Mouse (Mus musculus): Measurements from ENCODE around the gene Fam32a. TPM values are rescaled to one million over a fixed set of nuclear protein-coding genes. Genes with fewer than 3 reads are reported as not detected.

Fam32a gene
- total and polyA plus RNA-seq, 3 experiments = 20.7 to 49.4 (median 34.8) TPM

- Histone ChIP-seq H3K4me3 (ENCODE audit: low read depth, low read length) (no peak overlapping the region), H3K27me3 (ENCODE audit: insufficient read depth, low read length) (peaks cover 19% of the 10 kb centered on the region), H3K36me3 (replicated peaks) (no peaks in the 10 kb centered on the region), H3K9me3 (replicated peaks) (peaks cover 4% of the 10 kb centered on the region), H3K4me1 (ENCODE audit: insufficient read depth, low read depth, low read length) (peaks cover 53% of the 10 kb centered on the region)
- ATAC-seq (ENCODE audit: extremely low read depth, insufficient number of reproducible peaks, low FRiP score, poor library complexity, severe bottlenecking) = no peak
- TF ChIP-seq TAL1 (conservative IDR thresholded peaks at IDR 0.05; ENCODE audit: low read depth, low read length) = no peak
- TF ChIP-seq POLR2AphosphoS5 (IDR thresholded peaks at IDR 0.05; ENCODE audit: insufficient replicate concordance, low read depth, low read length) = no peak
- no peak for TF ChIP-seq CTCF (IDR thresholded peaks at IDR 0.05; ENCODE audit: low read depth, low read length)
- TF ChIP-seq GATA1 (IDR thresholded peaks at IDR 0.05; ENCODE audit: borderline replicate concordance, low read length) = no peak
- TF ChIP-seq GATA2 (IDR thresholded peaks at IDR 0.05; ENCODE audit: borderline replicate concordance, low read depth, low read length) = no peak
- no peak for DNase-seq (ENCODE audit: low spot score)
Observed at GRCm38 (mm10) chr8:72267106-72267505, 47.6 kb downstream of the Fam32a start.

GRCm38 (mm10) chr8:72268356-72268755, 48.8 kb downstream of the Fam32a start:
- ATAC-seq (ENCODE audit: extremely low read depth, insufficient number of reproducible peaks, low FRiP score, poor library complexity, severe bottlenecking) (peak; percentile 93), DNase-seq (ENCODE audit: low spot score) (peak; percentile 85)
- H3K27me3 ChIP-seq (ENCODE audit: insufficient read depth, low read length) = peaks cover 13% of the 10 kb centered on the region
- H3K4me3 ChIP-seq (ENCODE audit: low read depth, low read length) = peak overlapping the region; percentile 60; the same call in 1 of the 2 replicates
- peaks cover 64% of the 10 kb centered on the region for H3K4me1 ChIP-seq (ENCODE audit: insufficient read depth, low read depth, low read length)
- H3K9me3 ChIP-seq (replicated peaks) = peaks cover 4% of the 10 kb centered on the region
- TF ChIP-seq POLR2AphosphoS5 (IDR thresholded peaks at IDR 0.05; ENCODE audit: insufficient replicate concordance, low read depth, low read length) = no peak
- TF ChIP-seq GATA1 (IDR thresholded peaks at IDR 0.05; ENCODE audit: borderline replicate concordance, low read length) = no peak
- no peak for TF ChIP-seq GATA2 (IDR thresholded peaks at IDR 0.05; ENCODE audit: borderline replicate concordance, low read depth, low read length)
- TF ChIP-seq TAL1 (conservative IDR thresholded peaks at IDR 0.05; ENCODE audit: low read depth, low read length) = peak; percentile 96
- TF ChIP-seq CTCF (IDR thresholded peaks at IDR 0.05; ENCODE audit: low read depth, low read length) = no peak
- no peaks in the 10 kb centered on the region for H3K36me3 ChIP-seq (replicated peaks)

- H3K9me3 ChIP-seq (replicated peaks) = peaks cover 4% of the 10 kb centered on the region
- ATAC-seq (ENCODE audit: extremely low read depth, insufficient number of reproducible peaks, low FRiP score, poor library complexity, severe bottlenecking) = no peak
- no peaks in the 10 kb centered on the region for H3K36me3 ChIP-seq (replicated peaks)
- H3K4me1 ChIP-seq (ENCODE audit: insufficient read depth, low read depth, low read length) = peaks cover 75% of the 10 kb centered on the region
- TF ChIP-seq GATA1 (IDR thresholded peaks at IDR 0.05; ENCODE audit: borderline replicate concordance, low read length) (no peak), CTCF (IDR thresholded peaks at IDR 0.05; ENCODE audit: low read depth, low read length) (no peak), POLR2AphosphoS5 (IDR thresholded peaks at IDR 0.05; ENCODE audit: insufficient replicate concordance, low read depth, low read length) (no peak)
- H3K4me3 ChIP-seq (ENCODE audit: low read depth, low read length) = peak overlapping the region; percentile 49; the same call in 1 of the 2 replicates
- no peak for DNase-seq (ENCODE audit: low spot score)
- H3K27me3 ChIP-seq (ENCODE audit: insufficient read depth, low read length) = peaks cover 4% of the 10 kb centered on the region; the same call in 1 of the 2 replicates
Observed at GRCm38 (mm10) chr8:72270606-72271005, 51.1 kb downstream of the Fam32a start.

- Histone ChIP-seq H3K27me3 (ENCODE audit: insufficient read depth, low read length) (peaks cover 4% of the 10 kb centered on the region; the same call in 1 of the 2 replicates), H3K9me3 (replicated peaks) (peaks cover 4% of the 10 kb centered on the region), H3K4me1 (ENCODE audit: insufficient read depth, low read depth, low read length) (peaks cover 77% of the 10 kb centered on the region), H3K4me3 (ENCODE audit: low read depth, low read length) (peak overlapping the region; percentile 49; the same call in 1 of the 2 replicates), H3K36me3 (replicated peaks) (no peaks in the 10 kb centered on the region)
- no peak for DNase-seq (ENCODE audit: low spot score)
- TF ChIP-seq CTCF (IDR thresholded peaks at IDR 0.05; ENCODE audit: low read depth, low read length) (no peak), POLR2AphosphoS5 (IDR thresholded peaks at IDR 0.05; ENCODE audit: insufficient replicate concordance, low read depth, low read length) (no peak), TAL1 (conservative IDR thresholded peaks at IDR 0.05; ENCODE audit: low read depth, low read length) (no peak), GATA2 (IDR thresholded peaks at IDR 0.05; ENCODE audit: borderline replicate concordance, low read depth, low read length) (no peak), GATA1 (IDR thresholded peaks at IDR 0.05; ENCODE audit: borderline replicate concordance, low read length) (no peak)
- no peak for ATAC-seq (ENCODE audit: extremely low read depth, insufficient number of reproducible peaks, low FRiP score, poor library complexity, severe bottlenecking)
Observed at GRCm38 (mm10) chr8:72271051-72271660, 51.6 kb downstream of the Fam32a start.

GRCm38 (mm10) chr8:72271691-72272090, 52.2 kb downstream of the Fam32a start:
- Histone ChIP-seq H3K27me3 (ENCODE audit: insufficient read depth, low read length) (peaks cover 4% of the 10 kb centered on the region; the same call in 1 of the 2 replicates), H3K9me3 (replicated peaks) (peaks cover 4% of the 10 kb centered on the region), H3K4me3 (ENCODE audit: low read depth, low read length) (no peak overlapping the region), H3K4me1 (ENCODE audit: insufficient read depth, low read depth, low read length) (peaks cover 82% of the 10 kb centered on the region), H3K36me3 (replicated peaks) (no peaks in the 10 kb centered on the region)
- TF ChIP-seq POLR2AphosphoS5 (IDR thresholded peaks at IDR 0.05; ENCODE audit: insufficient replicate concordance, low read depth, low read length) = no peak
- no peak for TF ChIP-seq GATA2 (IDR thresholded peaks at IDR 0.05; ENCODE audit: borderline replicate concordance, low read depth, low read length)
- no peak for TF ChIP-seq TAL1 (conservative IDR thresholded peaks at IDR 0.05; ENCODE audit: low read depth, low read length)
- TF ChIP-seq CTCF (IDR thresholded peaks at IDR 0.05; ENCODE audit: low read depth, low read length) = no peak
- TF ChIP-seq GATA1 (IDR thresholded peaks at IDR 0.05; ENCODE audit: borderline replicate concordance, low read length) = no peak
- DNase-seq (ENCODE audit: low spot score) (no peak), ATAC-seq (ENCODE audit: extremely low read depth, insufficient number of reproducible peaks, low FRiP score, poor library complexity, severe bottlenecking) (no peak)

GRCm38 (mm10) chr8:72272361-72272760, 52.8 kb downstream of the Fam32a start:
- peaks cover 2% of the 10 kb centered on the region; the same call in 1 of the 2 replicates for H3K27me3 ChIP-seq (ENCODE audit: insufficient read depth, low read length)
- peak; percentile 52; the same call in 1 of the 2 replicates for TF ChIP-seq CTCF (IDR thresholded peaks at IDR 0.05; ENCODE audit: low read depth, low read length)
- TF ChIP-seq GATA1 (IDR thresholded peaks at IDR 0.05; ENCODE audit: borderline replicate concordance, low read length) = no peak
- no peak overlapping the region for H3K4me3 ChIP-seq (ENCODE audit: low read depth, low read length)
- H3K9me3 ChIP-seq (replicated peaks) = peaks cover 4% of the 10 kb centered on the region
- peaks cover 89% of the 10 kb centered on the region for H3K4me1 ChIP-seq (ENCODE audit: insufficient read depth, low read depth, low read length)
- no peak for ATAC-seq (ENCODE audit: extremely low read depth, insufficient number of reproducible peaks, low FRiP score, poor library complexity, severe bottlenecking)
- DNase-seq (ENCODE audit: low spot score) = peak; percentile 66
- H3K36me3 ChIP-seq (replicated peaks) = no peaks in the 10 kb centered on the region

Measured in G1E (cell line).